ENCODE assay signal across 17 mouse cellular contexts in the genomic region with DNA sequence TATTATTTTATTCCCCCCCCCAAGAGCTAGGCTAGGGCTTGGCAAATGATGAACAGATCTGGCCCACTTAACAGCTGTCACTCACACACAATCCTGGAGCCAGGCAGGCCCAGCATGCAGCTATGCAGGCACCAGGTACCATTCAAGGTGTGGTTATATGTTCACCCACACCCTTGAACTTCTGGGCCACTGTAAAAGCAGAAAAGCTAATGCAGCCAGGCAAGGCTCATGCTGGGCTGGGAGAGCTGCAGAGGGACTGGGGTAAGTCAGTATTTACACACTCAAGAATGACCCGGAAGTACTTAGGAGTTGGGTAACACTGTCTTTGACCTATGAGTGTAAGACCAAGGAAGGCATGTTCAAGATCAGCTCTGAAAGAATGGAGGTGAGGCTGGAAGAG. TPM values are rescaled to one million over a fixed set of nuclear protein-coding genes. Genes with fewer than 3 reads are reported as not detected.
"Had no signal": no experiment of that assay in that cellular context is flagged by ENCODE, and none has a peak within 500 bp of the region (broad histone marks: within the 10 kb centered on the region; RNA-seq: fewer than 3 reads in every experiment).

No protein-coding gene starts in this region.

- H3K27me3 ChIP-seq: limb, embryonic 13.5 days; liver, embryonic 13.5 days; midbrain, embryonic 13.5 days; neural tube, embryonic 15.5 days had no signal

- ATAC-seq: hindbrain, postnatal 0 days; midbrain, embryonic 13.5 days had no signal

- H3K4me3 ChIP-seq: layer of hippocampus, adult 2 months; limb, embryonic 13.5 days; liver, embryonic 13.5 days; midbrain, embryonic 13.5 days; myocyte; neural tube, embryonic 15.5 days had no signal

- H3K4me2 ChIP-seq: limb, embryonic 13.5 days; liver, embryonic 13.5 days; midbrain, embryonic 13.5 days; neural tube, embryonic 15.5 days had no signal

- H3K27ac ChIP-seq: hindbrain, postnatal 0 days; layer of hippocampus, adult 2 months; limb, embryonic 13.5 days; liver, embryonic 13.5 days; midbrain, embryonic 13.5 days; neural tube, embryonic 15.5 days had no signal

- DNase-seq: kidney, adult 8-10 months; kidney, postnatal 25 days; left cerebral cortex, postnatal 4 days; liver, embryonic 13.5 days; right cerebral cortex, adult 18-20 months; right cerebral cortex, postnatal 25 days; thymus, adult 18-20 months; thymus, postnatal 14 days had no signal

- H3K36me3 ChIP-seq: liver, embryonic 13.5 days had no signal

- H3K9me3 ChIP-seq: limb, embryonic 13.5 days; liver, embryonic 13.5 days; midbrain, embryonic 13.5 days; neural tube, embryonic 15.5 days had no signal

- H3K9ac ChIP-seq: limb, embryonic 13.5 days; liver, embryonic 13.5 days; midbrain, embryonic 13.5 days; neural tube, embryonic 15.5 days had no signal

- H3K4me1 ChIP-seq: limb, embryonic 13.5 days; liver, embryonic 13.5 days; midbrain, embryonic 13.5 days; neural tube, embryonic 15.5 days had no signal

RNA-seq across cellular contexts. Expression of gene Spata46, which starts 15.7 kb away (rescaled TPM):
- total RNA-seq: hindbrain, postnatal 0 days; layer of hippocampus, adult 2 months; layer of hippocampus, postnatal 10 days; left cerebral cortex, postnatal 4 days; megakaryocyte-erythroid progenitor cell, adult 5-6 weeks had no signal
- polyA plus RNA-seq: myocyte; small intestine, adult 2 months had no signal

RNA-seq across cellular contexts. Expression of gene Sh2d1b1, which starts 47.2 kb away (rescaled TPM):
- total RNA-seq: hindbrain, postnatal 0 days; layer of hippocampus, adult 2 months; layer of hippocampus, postnatal 10 days; megakaryocyte-erythroid progenitor cell, adult 5-6 weeks had no signal
- polyA plus RNA-seq: hindbrain, postnatal 0 days; midbrain, embryonic 13.5 days; neural tube, embryonic 15.5 days had no signal
